Mouse (Mus musculus): ENCODE data around the gene 3110040M04Rik. TPM values are rescaled to one million over a fixed set of nuclear protein-coding genes. Genes with fewer than 3 reads are reported as not detected.
"Not testable (repeated sequence)": the region's sequence is repeated elsewhere in the genome, so short reads cannot be mapped to it uniquely, and the experiment has no call there.

3110040M04Rik gene
- polyA plus RNA-seq, 2 experiments from 2014 or later = not detected

GRCm38 (mm10) chr1:151192739-151193138 lies 11.2 kb upstream of the 3110040M04Rik start:
- not testable (repeated sequence) for ATAC-seq

- not testable (repeated sequence) for ATAC-seq
Measured at GRCm38 (mm10) chr1:151195986-151196385, 7.9 kb upstream of the 3110040M04Rik start.

GRCm38 (mm10) chr1:151196690-151197089 lies 7.2 kb upstream of the 3110040M04Rik start:
- ATAC-seq = not testable (repeated sequence)

GRCm38 (mm10) chr1:151198120-151198519 lies 5.8 kb upstream of the 3110040M04Rik start, which contains the start of gene Gm47995:
Gene Gm47995, plus strand, starts transcription at chr1:151198448.
- not testable (repeated sequence) for ATAC-seq

- not testable (repeated sequence) for ATAC-seq
Measured at GRCm38 (mm10) chr1:151200620-151201019, 3.3 kb upstream of the 3110040M04Rik start.

- not testable (repeated sequence) for ATAC-seq
Measured at GRCm38 (mm10) chr1:151202771-151203170, 1.1 kb upstream of the 3110040M04Rik start.

- ATAC-seq = not testable (repeated sequence)
Measured at GRCm38 (mm10) chr1:151208493-151208892, 4.6 kb downstream of the 3110040M04Rik start.

GRCm38 (mm10) chr1:151208944-151209343 lies 5.0 kb downstream of the 3110040M04Rik start:
- ATAC-seq = not testable (repeated sequence)

- ATAC-seq = not testable (repeated sequence)
Measured at GRCm38 (mm10) chr1:151209824-151210355, 6.0 kb downstream of the 3110040M04Rik start, which contains the start of gene Gm47996. Gene Gm47996, plus strand, starts transcription at chr1:151210131.

GRCm38 (mm10) chr1:151211666-151212065 lies 7.7 kb downstream of the 3110040M04Rik start:
- not testable (repeated sequence) for ATAC-seq

- no peak for ATAC-seq
Measured at GRCm38 (mm10) chr1:151214862-151215261, 10.9 kb downstream of the 3110040M04Rik start.

GRCm38 (mm10) chr1:151215985-151216384 lies 12.1 kb downstream of the 3110040M04Rik start:
- no peak for ATAC-seq

- ATAC-seq = no peak
Measured at GRCm38 (mm10) chr1:151216417-151216816, 12.5 kb downstream of the 3110040M04Rik start.

- ATAC-seq = no peak
Measured at GRCm38 (mm10) chr1:151219045-151219444, 15.1 kb downstream of the 3110040M04Rik start.

- ATAC-seq = no peak
Measured at GRCm38 (mm10) chr1:151220098-151220497, 16.2 kb downstream of the 3110040M04Rik start.

GRCm38 (mm10) chr1:151222561-151223267 lies 18.8 kb downstream of the 3110040M04Rik start:
- ATAC-seq = no peak

GRCm38 (mm10) chr1:151223377-151223776 lies 19.5 kb downstream of the 3110040M04Rik start:
- no peak for ATAC-seq

GRCm38 (mm10) chr1:151224536-151224935 lies 20.6 kb downstream of the 3110040M04Rik start:
- ATAC-seq = no peak

GRCm38 (mm10) chr1:151227506-151227905 lies 23.6 kb downstream of the 3110040M04Rik start:
- no peak for ATAC-seq

- ATAC-seq = no peak
Measured at GRCm38 (mm10) chr1:151228320-151228989, 24.5 kb downstream of the 3110040M04Rik start.

- ATAC-seq = no peak
Measured at GRCm38 (mm10) chr1:151232346-151232745, 28.4 kb downstream of the 3110040M04Rik start.

GRCm38 (mm10) chr1:151233756-151234155 lies 29.8 kb downstream of the 3110040M04Rik start:
- ATAC-seq = no peak

- no peak for ATAC-seq
Measured at GRCm38 (mm10) chr1:151235574-151235973, 31.7 kb downstream of the 3110040M04Rik start.

All from CD4-positive, CD25-positive, alpha-beta regulatory T cell, adult 4 months (primary cell).